Mouse (Mus musculus) layer of hippocampus, adult 18-20 months (tissue): ENCODE measurements around the gene Prkag3. TPM values are rescaled to one million over a fixed set of nuclear protein-coding genes. Genes with fewer than 3 reads are reported as not detected.

Source experiments
- DNase-seq, 2 experiments: peaks; one replicate each; pipeline ENCODE4 v3.0.0; 2022; ENCODE audit warnings: low spot score in 2 of 2
- total RNA-seq, 2 experiments: library from RNA; stranded (reverse); gene quantifications; 2 replicates each; pipeline ENCODE4 v1.2.3; 2021

Gene Prkag3
- total RNA-seq, 2 experiments from 2014 or later, result 0.28 to 0.30 TPM

- peak; percentile 45 to 73 for DNase-seq
Measured at GRCm38 (mm10) chr1:74763081-74763480, 14.1 kb upstream of the Prkag3 start.

- DNase-seq, result peak; percentile 26 to 81
Measured at GRCm38 (mm10) chr1:74759773-74760172, 10.8 kb upstream of the Prkag3 start.

DNA sequence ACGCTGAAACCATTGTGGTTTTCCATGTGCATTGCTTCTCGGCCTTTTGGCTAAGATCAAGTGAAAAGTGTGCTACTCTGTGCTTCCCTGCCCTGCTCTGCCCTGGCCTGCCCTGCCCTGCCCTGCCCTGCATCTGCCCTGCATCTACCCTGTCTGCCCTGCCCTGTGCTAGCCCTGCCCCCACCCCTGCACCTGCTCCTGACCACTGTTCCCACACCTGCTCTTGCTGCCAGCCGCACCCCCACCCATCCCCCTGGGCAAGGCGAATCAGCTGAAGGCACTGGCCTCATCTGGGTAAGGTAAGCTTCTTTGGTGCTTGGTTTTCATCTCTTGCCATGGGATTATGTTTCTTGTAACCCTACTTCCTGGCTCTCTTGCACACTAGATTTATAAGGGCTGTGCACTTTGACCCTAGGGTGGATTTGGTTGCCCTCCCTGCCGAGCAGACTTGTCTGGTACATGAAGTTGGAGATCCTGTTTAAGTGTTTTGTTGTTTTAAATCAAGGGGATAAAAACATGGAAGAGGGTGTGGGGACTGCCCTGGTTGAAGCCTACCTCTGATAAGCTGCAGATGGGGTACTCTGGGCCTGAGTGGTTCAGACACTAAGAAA, 5.3 kb upstream of the Prkag3 start:
- DNase-seq, result no peak

DNA sequence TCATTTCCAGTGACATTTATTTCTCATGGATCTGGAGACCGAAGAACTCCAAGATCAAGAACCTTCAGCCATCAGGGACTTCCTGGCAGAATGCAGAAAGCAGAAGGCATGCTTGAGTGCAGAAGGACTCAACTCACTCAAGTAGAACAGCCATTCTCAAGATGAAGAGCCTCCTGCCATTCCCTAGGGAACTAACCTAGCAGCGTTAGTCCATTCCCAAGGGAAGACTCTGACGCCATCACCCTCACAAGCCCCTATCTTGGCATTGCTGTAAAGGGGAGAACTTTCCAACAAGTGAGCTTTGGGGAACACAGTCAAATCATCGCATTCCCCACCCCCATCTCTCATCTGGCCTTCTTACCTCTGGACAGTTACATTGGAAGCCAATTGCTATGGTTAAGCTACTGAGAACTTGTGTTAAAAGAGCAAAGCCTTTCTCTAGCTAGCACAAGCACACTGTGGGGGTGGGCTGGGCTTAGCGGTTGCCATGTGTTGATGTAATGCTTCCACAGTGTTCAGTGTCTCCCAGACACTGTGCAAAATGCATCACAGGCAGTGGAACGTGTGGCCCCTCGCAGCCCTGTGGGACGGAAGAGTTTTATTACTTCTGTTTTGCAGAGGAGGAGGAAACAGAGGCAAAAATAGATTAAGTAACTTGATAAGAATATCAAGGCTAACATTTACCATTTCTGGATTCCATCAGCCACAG, 4.4 kb upstream of the Prkag3 start:
- peak in 1 of 2 experiments; percentile 55 for DNase-seq

DNA sequence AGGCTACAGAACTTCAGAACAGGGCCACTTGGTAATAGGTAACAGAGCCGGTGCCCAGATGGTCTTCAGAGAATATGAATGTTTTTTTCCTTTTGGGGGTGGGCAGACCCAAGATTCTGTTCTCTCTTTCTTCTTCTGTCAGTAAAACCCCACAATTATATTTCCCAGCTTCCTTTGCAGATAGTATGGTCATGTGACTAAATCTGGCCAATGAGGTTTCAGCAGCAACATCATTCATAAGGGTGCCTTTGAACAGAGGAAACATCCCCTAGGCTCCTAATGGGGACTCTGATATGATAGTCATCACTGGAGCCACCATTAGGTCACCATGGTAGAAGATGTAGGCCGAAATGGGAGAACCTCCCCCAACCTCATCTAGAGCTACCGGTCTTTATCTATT, 3.8 kb upstream of the Prkag3 start:
- DNase-seq, result no peak

- DNase-seq, result no peak
Measured at GRCm38 (mm10) chr1:74752150-74752549, 3.1 kb upstream of the Prkag3 start.

GRCm38 (mm10) chr1:74750683-74751082, 1.7 kb upstream of the Prkag3 start:
- DNase-seq, result peak in 1 of 2 experiments; percentile 36

- no peak for DNase-seq
Measured at GRCm38 (mm10) chr1:74749301-74749700, 280 bp upstream of the Prkag3 start.

GRCm38 (mm10) chr1:74747335-74747734, 1.7 kb downstream of the Prkag3 start:
- DNase-seq, result no peak

DNA sequence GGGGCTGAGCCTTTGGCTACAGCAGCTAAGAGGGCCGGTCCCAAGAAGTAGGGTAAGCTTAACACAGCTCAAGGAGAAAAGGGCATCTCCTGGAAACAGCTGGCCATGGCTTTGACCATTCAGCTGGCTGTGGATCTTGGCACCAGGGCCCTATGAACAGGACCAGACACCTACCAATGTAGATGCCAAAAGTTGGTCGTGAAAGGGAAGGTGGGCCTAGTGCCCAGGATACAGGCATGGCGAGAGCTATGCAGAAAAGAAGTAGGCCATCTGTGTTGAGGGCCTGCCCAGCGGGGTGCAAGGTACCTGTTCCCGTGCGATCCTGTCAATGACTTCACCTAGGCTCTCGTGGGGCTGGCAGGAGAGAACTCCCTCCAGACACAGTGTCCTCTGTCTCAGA, 8.2 kb downstream of the Prkag3 start:
- no peak for DNase-seq

DNA sequence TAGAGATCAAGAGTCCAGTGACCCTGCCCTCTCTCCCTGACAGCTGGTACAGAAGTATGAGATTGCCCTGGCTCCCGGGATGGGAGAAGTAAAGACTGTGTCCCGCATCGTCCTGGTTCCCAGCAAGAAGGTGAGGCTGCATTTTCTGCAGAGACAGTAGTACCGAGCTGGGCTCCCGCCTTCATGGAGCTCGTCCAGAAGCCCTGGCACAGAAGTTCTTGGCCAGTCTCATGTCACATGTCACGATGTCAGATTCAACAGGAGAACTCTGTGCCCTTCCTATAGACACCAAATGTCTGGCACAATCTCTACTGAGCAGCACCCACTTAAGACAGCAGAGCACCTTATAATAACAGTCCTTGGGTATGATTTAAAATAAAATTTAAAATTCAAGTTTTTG, 11.5 kb downstream of the Prkag3 start:
- DNase-seq, result no peak

DNA sequence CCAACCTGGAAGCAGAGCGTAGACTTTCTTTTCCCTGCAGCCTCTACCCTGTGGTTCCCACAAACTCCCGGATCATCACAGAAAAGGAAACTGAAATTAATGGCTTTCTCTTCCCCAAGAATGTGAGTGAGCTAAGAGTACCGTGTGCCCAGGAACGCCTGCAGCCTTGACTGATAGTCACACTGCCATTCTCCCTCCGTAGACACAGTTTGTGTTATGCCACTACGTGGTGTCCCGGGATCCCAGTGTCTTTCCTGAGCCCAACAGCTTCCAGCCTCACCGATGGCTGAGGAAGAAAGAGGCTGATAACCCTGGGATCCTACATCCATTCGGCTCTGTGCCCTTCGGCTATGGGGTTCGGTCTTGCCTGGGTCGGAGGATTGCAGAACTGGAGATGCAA, 12.0 kb downstream of the Prkag3 start:
- DNase-seq, result no peak

DNA sequence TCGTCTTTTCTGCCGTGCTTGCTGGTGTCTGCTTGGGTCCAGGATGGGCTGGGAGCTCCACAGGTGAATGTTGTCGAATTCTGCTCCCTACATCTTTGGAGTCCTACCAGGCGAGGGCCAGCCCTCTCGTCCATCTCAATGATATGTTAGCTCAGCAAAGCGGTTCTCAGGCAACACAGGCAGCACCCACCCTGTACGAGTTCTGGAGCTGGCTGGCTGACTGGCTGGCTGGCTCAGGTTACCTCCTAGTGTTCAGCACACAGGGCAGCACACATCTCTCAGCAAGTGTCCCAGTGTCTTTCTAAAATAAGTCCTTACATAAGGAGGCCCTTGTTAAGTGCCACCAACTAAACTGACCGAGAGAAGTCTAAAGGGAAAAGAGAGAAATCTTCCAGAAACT, 20.6 kb downstream of the Prkag3 start:
- DNase-seq, result no peak

GRCm38 (mm10) chr1:74726674-74727073, 22.3 kb downstream of the Prkag3 start:
- no peak for DNase-seq

DNA sequence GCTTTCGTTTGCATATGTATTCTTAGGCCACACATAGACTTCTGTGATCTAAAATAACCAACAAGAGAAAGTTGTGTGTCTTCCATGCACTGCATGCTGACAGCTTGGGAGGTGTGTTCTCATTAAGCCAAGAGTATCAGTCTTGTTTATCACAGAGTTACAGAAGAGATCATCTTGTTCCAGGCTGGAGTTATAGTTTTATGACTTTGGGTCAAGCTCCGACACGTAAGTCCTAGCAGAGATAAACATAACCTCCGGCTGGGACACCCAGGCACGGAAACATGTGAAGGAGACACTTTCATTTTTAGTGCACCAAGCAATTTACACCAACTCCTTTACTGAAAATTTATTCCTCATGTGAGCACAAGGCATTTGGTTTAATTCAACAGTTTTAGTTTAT, 22.9 kb downstream of the Prkag3 start:
- no peak for DNase-seq

GRCm38 (mm10) chr1:74723748-74724147, 25.3 kb downstream of the Prkag3 start:
- no peak for DNase-seq

DNA sequence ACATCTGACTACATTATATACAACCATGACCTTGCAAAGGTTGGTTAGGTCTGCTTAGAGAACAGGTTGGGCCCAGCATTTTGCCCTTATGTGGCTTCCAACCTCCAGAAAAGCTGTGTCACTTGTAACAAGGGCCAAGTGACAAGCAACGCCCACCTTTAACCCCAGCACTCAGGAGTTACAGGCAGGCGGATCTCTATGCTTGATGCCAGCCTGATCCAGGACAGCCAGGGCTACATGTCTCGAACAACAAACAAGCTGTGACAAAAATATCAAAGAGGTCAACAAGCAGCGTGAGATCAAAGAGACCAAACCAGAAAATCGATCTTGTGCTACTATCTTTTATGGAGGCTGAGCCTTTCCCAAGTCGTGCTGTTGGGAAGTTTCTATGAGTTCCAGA, 27.4 kb downstream of the Prkag3 start:
- no peak for DNase-seq

GRCm38 (mm10) chr1:74719281-74719680, 29.7 kb downstream of the Prkag3 start:
- DNase-seq, result no peak

DNA sequence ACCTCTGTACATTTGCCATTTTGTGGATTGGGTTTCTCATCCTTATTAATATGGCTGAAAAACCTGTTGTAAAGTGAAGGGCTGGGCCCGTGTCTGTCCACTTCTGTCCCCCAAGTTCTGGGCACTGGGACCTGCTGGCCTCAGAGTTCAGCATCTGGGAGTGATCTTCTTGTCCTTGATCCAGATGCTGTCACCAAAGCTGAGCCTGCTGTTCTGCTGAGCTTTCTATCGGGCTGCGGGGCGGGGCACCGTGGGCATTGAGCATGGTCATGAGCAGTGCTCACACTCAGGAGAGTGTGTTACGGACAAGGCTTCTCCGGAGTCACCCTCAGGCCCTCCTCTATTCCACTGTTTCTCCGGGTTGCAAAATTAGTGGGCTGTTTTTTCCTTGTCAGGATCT, 30.9 kb downstream of the Prkag3 start:
- DNase-seq, result no peak

DNA sequence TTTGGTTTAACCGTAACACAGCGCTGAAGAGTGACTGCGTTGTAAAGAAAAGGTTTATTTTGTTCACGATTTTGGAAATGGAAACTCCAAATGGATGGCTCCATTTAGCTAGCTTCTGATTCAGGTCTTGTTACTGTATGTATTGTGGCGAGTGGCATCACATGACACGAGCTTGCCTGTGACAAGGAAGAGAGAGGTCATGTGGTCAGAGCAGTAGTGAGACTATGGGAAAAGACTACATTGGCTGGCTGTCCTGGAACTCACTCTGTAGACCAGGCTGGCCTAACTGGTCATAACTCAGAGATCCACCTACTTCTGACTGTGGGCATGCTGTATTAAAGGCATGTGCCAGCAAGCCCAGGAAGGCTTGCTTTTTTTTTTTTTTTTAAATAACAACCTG, 33.1 kb downstream of the Prkag3 start:
- DNase-seq, result no peak

GRCm38 (mm10) chr1:74715468-74715867, 33.6 kb downstream of the Prkag3 start:
- DNase-seq, result no peak

- no peak for DNase-seq
Measured at GRCm38 (mm10) chr1:74714967-74715366, 34.1 kb downstream of the Prkag3 start.
